Mouse (Mus musculus) limb, embryonic 15.5 days (tissue): ENCODE measurements at regions not wholly inside any gene's neighbourhood (a gene's known extent, or its start where the extent isn't known, plus 50 kb on each side); places are given as distances from the start of the nearest gene placed in this dataset.

Source experiments
- ATAC-seq: fragments of 200-750 bp; cut with Nextera tagmentation; 2 replicates; pipeline ENCODE4 v1.8.0; 2017; ENCODE audit warnings: low read depth, moderate TSS enrichment; ENCODE audit not compliant: insufficient number of reproducible peaks, low FRiP score, low TSS enrichment
- H3K27ac ChIP-seq: fragments of 300-500 bp; sonication (generic); 2 replicates; pipeline ENCODE4 v1.5.1; 2015; ENCODE audit warnings: moderate library complexity, mild to moderate bottlenecking, inconsistent platforms
- H3K27me3 ChIP-seq: fragments of 300-500 bp; sonication (generic); 2 replicates; pipeline ENCODE4 v1.6.1; 2015; ENCODE audit warnings: inconsistent platforms
- H3K36me3 ChIP-seq: fragments of 300-500 bp; sonication (generic); 2 replicates; pipeline ENCODE4 v1.6.1; 2015; ENCODE audit warnings: inconsistent platforms
- H3K4me1 ChIP-seq: fragments of 300-500 bp; sonication (generic); 2 replicates; pipeline ENCODE4 v1.6.1; 2015; ENCODE audit warnings: inconsistent platforms
- H3K4me2 ChIP-seq: fragments of 300-500 bp; sonication (generic); 2 replicates; pipeline ENCODE4 v1.6.1; 2015; ENCODE audit warnings: mild to moderate bottlenecking, inconsistent platforms
- H3K4me3 ChIP-seq: fragments of 300-500 bp; sonication (generic); 2 replicates; pipeline ENCODE4 v1.5.1; 2015; ENCODE audit warnings: mild to moderate bottlenecking, inconsistent platforms
- H3K9ac ChIP-seq: fragments of 300-500 bp; sonication (generic); 2 replicates; pipeline ENCODE4 v1.6.1; 2015; ENCODE audit warnings: inconsistent platforms
- H3K9me3 ChIP-seq: fragments of 300-500 bp; sonication (generic); 2 replicates; pipeline ENCODE4 v1.6.1; 2016; ENCODE audit warnings: inconsistent platforms
- WGBS: fragments of 180-500 bp; shearing (Covaris S2); methylation state at CpG from one replicate; pipeline ENCODE4 v1.1.7; 2015; 5-methylcytosine and 5-hydroxymethylcytosine counted together

DNA sequence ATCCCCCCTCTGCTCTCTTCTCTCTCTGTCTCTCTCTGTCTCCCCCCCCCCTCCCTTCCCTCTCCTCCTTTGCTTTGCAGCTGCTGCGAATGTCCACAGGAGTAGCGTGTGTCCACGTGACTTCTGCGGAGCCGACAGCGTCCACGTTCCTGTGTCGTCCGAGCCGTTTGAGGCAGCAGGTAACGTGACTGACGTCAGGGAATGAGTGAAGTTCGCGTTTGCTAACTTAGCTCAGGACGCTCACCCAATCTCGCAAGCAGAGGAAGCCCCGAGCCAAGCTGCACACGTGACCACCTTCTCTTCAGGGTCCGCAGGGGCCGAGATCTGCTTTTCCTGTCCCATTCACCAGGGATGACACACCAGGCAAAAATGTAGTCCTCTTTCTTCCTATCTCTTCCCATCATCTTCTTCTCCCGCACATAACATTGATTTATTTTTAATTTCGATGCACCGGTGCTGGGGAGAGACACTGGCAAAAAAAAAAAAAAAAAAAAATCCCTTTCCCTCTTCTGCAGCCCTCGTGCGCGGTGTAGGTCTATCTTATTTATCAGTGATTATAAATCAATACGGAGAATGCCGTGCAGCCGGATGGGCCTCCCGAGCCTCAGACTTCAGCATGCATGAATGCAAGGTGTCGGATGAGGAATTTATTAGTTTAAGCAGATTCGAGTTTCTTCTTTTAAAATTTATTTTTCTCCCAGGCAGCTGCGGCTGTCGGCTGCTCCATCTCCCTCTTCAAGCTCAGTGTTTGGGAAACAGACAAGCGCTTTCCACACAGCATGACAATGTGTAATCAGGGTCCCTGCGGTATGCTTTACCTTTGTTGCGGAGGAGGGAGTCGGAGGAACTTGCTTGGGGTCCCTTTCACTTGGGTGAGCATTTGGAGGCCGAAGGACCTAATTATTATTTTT, 164.3 kb downstream of the Vrk1 start:
- no peak overlapping the region for H3K9ac ChIP-seq
- under 1% methylated on average over 39 of the region's 39 CpGs for WGBS

DNA sequence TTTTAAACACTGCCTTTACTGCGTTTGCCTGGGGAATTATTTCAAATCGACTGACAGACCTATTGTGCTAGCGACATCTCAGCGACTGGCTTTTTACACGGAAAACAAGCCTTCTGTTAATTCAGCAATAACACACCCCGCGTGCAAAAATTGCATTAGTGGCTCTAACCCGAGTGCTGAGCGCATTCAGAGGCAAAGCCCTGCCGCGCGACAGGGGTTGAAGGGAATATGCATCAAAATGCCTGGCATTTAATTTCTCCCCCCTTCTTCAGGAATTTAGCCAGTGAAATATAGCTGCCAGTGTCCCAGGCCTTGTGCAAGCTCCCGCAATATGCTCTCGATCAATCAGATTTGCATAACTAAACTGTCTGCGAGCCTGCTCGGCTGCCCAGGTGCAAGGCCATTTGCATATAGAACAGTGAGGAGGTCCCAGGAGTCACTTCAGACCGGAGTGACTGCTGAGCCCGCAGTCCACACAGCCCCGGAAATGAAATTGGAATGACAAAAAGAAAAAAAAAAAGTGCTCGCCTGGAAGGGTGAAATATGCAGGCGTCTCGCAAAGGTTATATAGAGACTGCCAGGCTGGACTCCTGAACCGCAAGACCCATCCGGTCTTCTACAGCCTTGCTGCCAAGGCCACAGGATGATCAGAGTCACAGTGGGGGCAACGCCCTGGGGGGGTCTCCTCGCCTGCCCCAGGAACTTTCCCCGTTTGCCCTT, 165.1 kb downstream of the Vrk1 start:
- H3K27me3 ChIP-seq = peaks cover 44% of the 10 kb centered on the region
- WGBS = 5% methylated on average over 27 of the region's 27 CpGs
- ATAC-seq = no peak
- H3K27ac ChIP-seq = no peak overlapping the region
- H3K36me3 ChIP-seq = no peaks in the 10 kb centered on the region
- H3K4me2 ChIP-seq = peak overlapping the region; percentile 68
- H3K4me1 ChIP-seq = peaks cover 17% of the 10 kb centered on the region
- peak overlapping the region; percentile 39 for H3K4me3 ChIP-seq
- H3K9ac ChIP-seq = no peak overlapping the region
- no peaks in the 10 kb centered on the region for H3K9me3 ChIP-seq

More for the DNA sequence above, 164.3 kb downstream of the Vrk1 start:
- Histone ChIP-seq H3K36me3 (no peaks in the 10 kb centered on the region), H3K27me3 (peaks cover 44% of the 10 kb centered on the region), H3K4me2 (peak overlapping the region; percentile 68), H3K4me3 (peak overlapping the region; percentile 39), H3K27ac (no peak overlapping the region), H3K9me3 (no peaks in the 10 kb centered on the region), H3K4me1 (peaks cover 17% of the 10 kb centered on the region)
- no peak for ATAC-seq

DNA sequence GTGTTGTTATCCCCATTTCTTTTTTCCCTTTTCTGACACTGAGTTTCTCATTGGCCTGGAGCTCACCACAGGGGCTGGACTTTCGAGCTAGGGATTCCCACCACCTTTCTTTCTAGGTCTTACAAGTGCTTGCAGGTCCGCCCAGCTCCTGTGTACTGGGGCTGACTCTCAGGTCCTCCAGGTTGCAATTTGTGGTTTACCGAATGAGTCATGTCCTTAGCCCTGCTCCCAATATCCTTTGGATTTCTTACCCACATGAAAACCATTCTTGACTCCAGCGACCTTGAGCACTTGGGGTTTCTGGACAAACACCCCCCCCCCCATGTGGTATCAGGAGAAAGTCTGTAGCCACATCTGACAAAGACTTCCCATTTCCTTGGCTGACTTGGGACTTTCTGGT, 167.3 kb downstream of the Vrk1 start:
- peaks cover 17% of the 10 kb centered on the region for H3K4me1 ChIP-seq
- no peaks in the 10 kb centered on the region for H3K36me3 ChIP-seq
- H3K27me3 ChIP-seq = peaks cover 40% of the 10 kb centered on the region
- no peak overlapping the region for H3K4me2 ChIP-seq
- WGBS = 62% methylated on average over 4 of the region's 4 CpGs
- H3K4me3 ChIP-seq = no peak overlapping the region
- no peak overlapping the region for H3K27ac ChIP-seq
- H3K9me3 ChIP-seq = no peaks in the 10 kb centered on the region
- no peak for ATAC-seq
- H3K9ac ChIP-seq = no peak overlapping the region

DNA sequence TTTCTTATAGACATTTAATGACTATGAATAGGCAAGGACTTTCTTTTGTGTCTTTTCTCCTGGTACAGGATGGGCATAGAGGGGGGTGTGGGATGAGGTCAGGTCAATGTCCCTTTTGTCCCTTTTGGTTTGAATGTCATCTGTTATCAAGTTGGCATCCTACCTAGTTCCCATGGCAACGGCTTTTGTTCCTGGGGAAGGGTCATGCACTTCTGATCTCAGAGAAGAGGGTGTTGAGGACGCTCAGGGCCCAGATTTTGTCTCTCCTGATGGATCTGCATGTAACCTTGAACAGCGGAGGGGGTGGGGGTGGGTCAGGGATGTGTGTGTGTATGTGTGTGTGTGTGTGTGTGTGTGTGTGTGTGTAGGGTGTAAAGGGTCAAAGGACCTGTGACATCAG, 167.8 kb downstream of the Vrk1 start:
- H3K27ac ChIP-seq = no peak overlapping the region
- peaks cover 17% of the 10 kb centered on the region for H3K4me1 ChIP-seq
- no peak for ATAC-seq
- no peaks in the 10 kb centered on the region for H3K9me3 ChIP-seq
- H3K9ac ChIP-seq = no peak overlapping the region
- H3K4me2 ChIP-seq = no peak overlapping the region
- no peaks in the 10 kb centered on the region for H3K36me3 ChIP-seq
- H3K27me3 ChIP-seq = peaks cover 37% of the 10 kb centered on the region
- WGBS = 75% methylated on average over 3 of the region's 3 CpGs
- H3K4me3 ChIP-seq = no peak overlapping the region

DNA sequence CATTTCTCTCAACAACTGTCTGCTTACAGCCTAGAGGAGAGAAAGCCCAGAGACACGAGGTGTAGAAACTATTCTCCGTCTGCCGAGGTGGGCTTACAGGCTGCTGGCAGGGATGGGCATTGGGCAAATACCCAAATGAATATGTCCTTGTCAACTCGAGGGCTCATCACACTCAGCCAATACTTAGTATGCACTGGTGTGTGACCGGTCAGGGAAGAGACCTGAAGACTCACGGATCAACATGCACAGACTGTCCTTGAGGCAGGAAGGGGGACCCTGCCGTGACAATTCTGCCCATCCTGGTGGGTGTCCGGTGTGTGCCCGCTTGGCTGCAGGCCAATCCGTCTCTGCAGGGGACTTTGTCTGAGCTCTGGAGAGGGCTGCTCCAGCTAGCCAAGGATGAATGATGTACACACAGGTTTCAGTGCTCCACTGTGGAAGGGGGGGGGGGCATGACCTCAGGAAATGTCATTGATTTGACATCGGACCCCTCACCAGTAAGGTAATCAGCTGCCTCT, 168.7 kb downstream of the Vrk1 start:
- ATAC-seq = no peak
- H3K36me3 ChIP-seq = no peaks in the 10 kb centered on the region
- H3K9ac ChIP-seq = no peak overlapping the region
- peaks cover 17% of the 10 kb centered on the region for H3K4me1 ChIP-seq
- H3K9me3 ChIP-seq = no peaks in the 10 kb centered on the region
- peaks cover 28% of the 10 kb centered on the region for H3K27me3 ChIP-seq
- H3K27ac ChIP-seq = no peak overlapping the region
- no peak overlapping the region for H3K4me2 ChIP-seq
- 83% methylated on average over 11 of the region's 11 CpGs for whole genome bisulfite sequencing
- no peak overlapping the region for H3K4me3 ChIP-seq

DNA sequence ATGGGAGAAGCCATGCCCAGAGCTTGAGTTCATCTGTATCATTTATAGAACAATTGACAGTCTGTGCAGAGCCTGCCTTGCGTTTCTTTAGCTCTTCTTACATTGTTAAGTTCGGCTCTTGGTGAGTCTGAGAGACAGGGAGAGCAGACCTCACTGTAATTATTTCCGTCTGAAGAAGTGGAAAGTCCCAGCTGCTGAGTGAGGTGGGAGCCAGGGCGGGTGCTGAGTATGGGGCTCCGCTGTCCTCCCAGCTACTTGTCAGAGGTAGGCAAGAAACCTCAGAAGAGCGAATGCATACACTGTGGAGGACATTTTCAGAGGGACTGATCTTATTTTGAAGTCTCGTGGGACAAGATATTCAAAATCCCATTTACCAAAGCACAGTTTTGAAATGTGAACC, 172.9 kb downstream of the Vrk1 start:
- Histone ChIP-seq H3K4me1 (peaks cover 6% of the 10 kb centered on the region; the same call in 1 of the 2 replicates), H3K27ac (no peak overlapping the region), H3K4me2 (no peak overlapping the region), H3K36me3 (no peaks in the 10 kb centered on the region), H3K9ac (no peak overlapping the region), H3K27me3 (peaks cover 7% of the 10 kb centered on the region; the same call in 1 of the 2 replicates), H3K9me3 (no peaks in the 10 kb centered on the region), H3K4me3 (no peak overlapping the region)
- no peak for ATAC-seq
- WGBS = 63% methylated on average over 7 of the region's 7 CpGs

DNA sequence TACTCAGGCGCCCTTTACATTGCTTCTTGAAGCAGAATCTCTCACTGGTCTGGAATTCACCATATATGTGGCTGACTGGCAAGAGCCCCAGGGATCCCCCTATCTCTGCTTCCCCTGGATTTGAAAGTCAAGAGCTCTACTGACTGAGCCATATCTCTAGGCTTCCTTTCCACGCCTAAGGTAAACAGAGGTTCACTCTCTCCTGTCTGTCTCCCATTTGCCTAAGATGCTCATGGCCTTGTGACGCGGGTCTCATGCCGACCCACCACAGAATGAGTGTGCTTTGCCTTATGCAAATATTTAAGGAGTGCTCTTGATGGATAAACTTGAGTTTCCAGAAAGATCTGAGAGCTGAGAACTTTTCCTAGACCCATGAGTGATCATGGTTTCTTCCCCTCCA, 173.9 kb downstream of the Vrk1 start:
- no peak for ATAC-seq
- no peaks in the 10 kb centered on the region for H3K9me3 ChIP-seq
- no peak overlapping the region for H3K27ac ChIP-seq
- H3K4me1 ChIP-seq = peaks cover 6% of the 10 kb centered on the region; the same call in 1 of the 2 replicates
- H3K4me2 ChIP-seq = no peak overlapping the region
- no peak overlapping the region for H3K4me3 ChIP-seq
- 86% methylated on average over 5 of the region's 5 CpGs for WGBS
- H3K27me3 ChIP-seq = peaks cover 7% of the 10 kb centered on the region; the same call in 1 of the 2 replicates
- no peak overlapping the region for H3K9ac ChIP-seq
- H3K36me3 ChIP-seq = no peaks in the 10 kb centered on the region

DNA sequence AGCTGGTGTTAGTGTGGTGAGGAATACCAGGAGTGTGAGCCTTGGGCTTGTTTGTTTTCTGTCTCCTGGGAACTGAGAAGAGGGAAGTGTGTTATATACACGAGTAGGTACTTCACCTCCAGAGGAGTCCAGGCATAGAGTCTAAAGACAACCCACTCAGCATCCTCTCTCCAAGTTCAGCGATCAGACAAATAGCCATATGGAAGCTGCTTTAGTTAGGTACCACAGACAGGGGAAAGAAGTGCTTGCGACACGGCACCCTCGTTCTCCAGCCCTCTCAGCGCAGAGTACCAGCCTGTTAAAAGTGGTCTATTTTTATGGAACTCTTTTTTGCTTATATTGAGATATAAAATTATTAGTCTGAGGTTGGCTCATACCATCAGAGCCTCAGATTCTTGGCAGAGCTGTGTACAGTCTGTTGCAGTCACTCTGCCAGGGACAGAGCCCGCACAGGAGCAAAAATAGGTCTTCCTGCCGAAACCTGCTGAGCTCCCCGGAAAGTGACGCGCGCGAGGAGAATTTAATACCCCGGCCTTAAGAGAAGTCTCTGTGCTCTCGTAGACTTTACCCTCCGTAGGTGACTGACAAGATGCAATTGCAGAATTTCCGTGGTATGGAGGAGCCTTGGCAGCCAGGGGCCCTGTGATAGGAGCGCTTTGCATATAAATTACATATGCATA, 175.5 kb downstream of the Vrk1 start:
- peaks cover 6% of the 10 kb centered on the region; the same call in 1 of the 2 replicates for H3K4me1 ChIP-seq
- no peak for ATAC-seq
- H3K9ac ChIP-seq = no peak overlapping the region
- H3K4me2 ChIP-seq = no peak overlapping the region
- H3K27me3 ChIP-seq = peaks cover 7% of the 10 kb centered on the region; the same call in 1 of the 2 replicates
- 42% methylated on average over 18 of the region's 18 CpGs for WGBS
- H3K4me3 ChIP-seq = no peak overlapping the region
- no peaks in the 10 kb centered on the region for H3K36me3 ChIP-seq
- no peak overlapping the region for H3K27ac ChIP-seq
- H3K9me3 ChIP-seq = no peaks in the 10 kb centered on the region

DNA sequence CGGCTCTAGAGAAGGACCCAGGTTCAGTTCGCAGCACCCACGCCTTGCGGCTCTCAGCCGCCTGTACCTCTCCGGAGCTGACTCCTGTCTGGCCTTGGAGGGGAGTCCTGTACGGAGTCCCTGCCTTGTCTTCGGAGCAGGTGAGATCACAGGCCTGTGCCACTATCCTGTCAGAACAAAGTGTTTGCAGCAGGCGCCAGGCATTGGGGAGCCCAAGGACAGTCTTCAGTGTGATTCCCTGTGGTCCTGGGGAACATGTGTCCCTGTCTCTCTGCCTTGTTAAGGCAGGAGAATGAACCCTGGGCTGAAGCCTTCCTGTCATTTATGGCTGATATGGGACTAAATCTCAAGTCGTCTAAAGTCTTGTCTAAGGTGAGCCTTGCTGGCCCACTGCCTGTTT, 176.5 kb downstream of the Vrk1 start:
- Histone ChIP-seq H3K27ac (no peak overlapping the region), H3K9me3 (no peaks in the 10 kb centered on the region), H3K4me3 (no peak overlapping the region), H3K4me1 (peaks cover 6% of the 10 kb centered on the region; the same call in 1 of the 2 replicates), H3K9ac (no peak overlapping the region), H3K36me3 (no peaks in the 10 kb centered on the region), H3K4me2 (no peak overlapping the region), H3K27me3 (peaks cover 7% of the 10 kb centered on the region; the same call in 1 of the 2 replicates)
- no peak for ATAC-seq
- WGBS = 89% methylated on average over 10 of the region's 10 CpGs

DNA sequence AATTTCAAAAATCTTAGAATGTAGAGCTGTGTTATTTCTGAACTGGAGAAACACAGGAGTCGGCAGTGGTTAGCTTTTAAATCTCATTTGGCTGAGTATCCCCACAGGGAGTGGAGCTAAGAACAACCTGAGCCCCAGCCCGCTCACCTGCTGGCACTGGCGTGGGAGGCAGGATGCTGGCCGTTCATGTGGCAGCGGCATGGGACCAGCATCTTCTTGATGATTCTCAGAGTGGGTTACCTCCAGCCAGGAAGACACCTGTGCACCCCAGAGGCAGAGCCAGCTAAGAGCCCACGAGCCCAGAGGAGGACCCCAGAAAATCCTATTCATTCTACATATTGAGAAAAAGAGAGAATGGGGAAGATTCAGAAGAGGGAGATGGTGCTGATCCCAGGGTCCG, 181.7 kb downstream of the Vrk1 start:
- Histone ChIP-seq H3K4me3 (no peak overlapping the region), H3K36me3 (no peaks in the 10 kb centered on the region), H3K27me3 (no peaks in the 10 kb centered on the region), H3K4me2 (no peak overlapping the region), H3K9me3 (no peaks in the 10 kb centered on the region), H3K4me1 (no peaks in the 10 kb centered on the region), H3K9ac (no peak overlapping the region), H3K27ac (no peak overlapping the region)
- no peak for ATAC-seq
- WGBS = 87% methylated on average over 7 of the region's 7 CpGs

DNA sequence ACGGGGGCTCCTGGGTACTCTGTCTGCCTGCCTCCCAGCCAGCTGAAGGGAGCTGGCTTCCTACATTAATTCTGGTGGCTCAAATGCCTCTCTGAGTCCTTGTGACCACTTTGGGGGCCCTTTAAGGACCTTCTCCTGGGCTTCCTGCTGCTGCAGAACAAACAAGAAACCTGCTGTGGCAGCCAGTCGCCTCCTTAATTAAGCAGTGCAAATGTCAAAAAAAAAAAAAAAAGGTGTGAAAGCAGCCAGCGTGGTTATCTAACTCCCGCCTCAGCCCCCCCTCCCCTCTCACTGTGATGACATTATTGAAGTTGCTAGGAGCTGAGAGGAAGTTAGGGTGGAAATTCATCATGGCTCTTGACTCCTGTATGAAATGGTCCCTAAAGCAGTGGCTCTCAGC, 189.3 kb downstream of the Vrk1 start:
- Histone ChIP-seq H3K4me1 (no peaks in the 10 kb centered on the region), H3K27ac (no peak overlapping the region), H3K27me3 (no peaks in the 10 kb centered on the region), H3K4me2 (no peak overlapping the region), H3K9ac (no peak overlapping the region), H3K9me3 (no peaks in the 10 kb centered on the region), H3K36me3 (no peaks in the 10 kb centered on the region), H3K4me3 (no peak overlapping the region)
- no peak for ATAC-seq
- WGBS = 12% methylated on average over 4 of the region's 4 CpGs
